Mouse (Mus musculus) induced T-regulatory cell, adult 2 months (primary cell): ENCODE measurements around the gene Olfml2b.

ENCODE experiments used
- DNase-seq: peaks from one replicate; pipeline ENCODE4 v3.0.0-alpha.2; 2012; ENCODE audit warnings: low read depth

Gene Olfml2b

DNA sequence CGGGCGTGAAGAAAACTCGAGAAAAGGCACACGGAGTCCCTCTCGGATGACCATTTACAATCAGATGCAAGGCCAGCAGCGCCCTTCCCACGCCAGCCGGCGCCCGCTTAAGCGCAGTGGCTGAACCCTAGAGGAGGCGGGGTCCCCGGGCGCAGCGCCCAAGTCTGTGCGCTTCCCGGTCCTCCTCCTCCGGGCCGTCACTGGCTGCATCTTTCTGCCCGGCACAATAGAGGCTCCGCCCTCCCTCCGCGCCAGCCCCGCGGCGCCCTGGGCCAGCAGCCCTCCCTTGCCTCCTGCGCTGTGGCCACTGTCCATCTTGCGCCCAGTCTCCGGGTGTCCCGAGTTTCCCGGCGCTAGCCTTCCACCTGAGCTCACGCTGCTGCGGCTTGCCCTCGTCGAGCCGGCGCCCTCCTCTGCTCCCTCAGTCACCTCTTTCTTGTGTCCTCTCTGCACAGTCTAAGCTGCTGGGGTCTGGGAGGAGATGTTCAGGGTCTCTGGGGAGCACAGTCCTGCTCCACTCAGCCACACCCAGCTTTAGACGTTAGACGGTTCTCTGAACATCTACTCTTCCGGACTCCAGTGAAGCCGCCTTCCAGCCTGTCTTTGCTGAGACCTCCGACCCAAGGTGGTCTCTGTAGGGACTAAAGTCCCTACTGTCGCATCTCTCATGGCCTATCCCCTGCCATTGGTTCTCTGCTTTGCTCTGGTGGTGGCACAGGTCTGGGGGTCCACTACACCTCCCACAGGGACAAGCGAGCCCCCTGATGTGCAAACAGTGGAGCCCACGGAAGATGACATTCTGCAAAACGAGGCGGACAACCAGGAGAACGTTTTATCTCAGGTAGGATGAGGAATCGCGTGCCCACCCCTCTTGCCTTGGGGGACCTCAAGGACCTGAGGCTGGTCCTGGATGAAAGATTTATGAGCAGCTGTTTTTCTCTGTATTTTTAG lies at the start of gene Olfml2b:
TSS of gene Olfml2b (plus strand) at position 278 of the 951 bp plus-strand sequence.
- DNase-seq, result peak; percentile 34

DNA sequence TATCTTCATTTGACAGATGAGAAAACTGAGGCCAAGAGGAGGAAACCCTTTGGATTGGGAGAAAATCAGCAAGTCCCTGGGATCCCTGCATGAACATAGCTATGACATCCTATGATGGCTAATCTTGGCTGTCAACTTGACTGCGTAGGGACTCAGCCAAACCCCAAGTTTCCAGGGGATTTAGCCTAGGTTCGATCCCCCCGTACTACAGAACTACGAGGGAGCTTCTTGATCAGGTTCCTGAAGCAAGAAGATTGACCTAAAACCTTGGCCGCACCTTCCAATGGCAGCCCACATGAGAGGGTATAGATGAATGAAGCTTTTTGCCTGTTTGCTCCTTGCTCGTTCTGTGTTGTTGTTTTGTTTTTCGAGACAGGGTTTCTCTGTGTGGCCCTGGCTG lies 49.8 kb upstream of the Olfml2b start:
- DNase-seq, result no peak

DNA sequence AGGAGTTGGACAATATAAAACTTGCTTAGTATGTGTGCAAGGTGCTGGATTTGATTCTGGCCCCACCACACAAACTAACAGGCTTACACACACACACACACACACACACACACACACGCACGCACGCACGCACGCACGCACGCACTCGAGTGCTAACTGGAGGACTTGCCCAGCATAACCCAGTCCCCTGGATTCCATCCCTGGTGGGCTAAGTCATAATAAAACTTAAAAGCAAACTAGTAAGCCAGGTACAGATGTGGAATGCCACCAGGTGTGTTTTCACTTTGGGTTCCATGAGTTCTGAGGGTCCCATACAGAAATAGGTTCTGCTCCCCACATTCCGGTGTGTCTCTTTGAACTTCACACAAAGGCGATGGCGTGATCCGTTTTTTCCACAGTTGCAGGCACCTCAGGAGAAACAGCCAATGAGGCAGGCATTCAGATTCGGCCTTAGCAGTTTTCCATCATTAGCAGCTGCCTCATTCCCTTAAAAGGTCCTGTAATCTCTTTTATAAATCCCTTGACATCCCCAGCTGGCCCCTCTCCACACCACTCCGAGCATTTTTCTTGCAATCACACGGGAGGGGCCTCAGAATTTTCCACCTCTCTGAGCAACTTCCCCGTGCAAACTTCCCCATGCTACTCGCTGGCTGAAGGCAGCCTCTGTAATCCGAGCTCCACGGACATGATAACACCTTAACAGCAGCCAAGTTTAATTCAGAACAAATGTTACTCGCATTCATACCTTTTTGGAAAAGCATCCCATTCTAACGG lies 38.9 kb upstream of the Olfml2b start:
- DNase-seq, result no peak

DNA sequence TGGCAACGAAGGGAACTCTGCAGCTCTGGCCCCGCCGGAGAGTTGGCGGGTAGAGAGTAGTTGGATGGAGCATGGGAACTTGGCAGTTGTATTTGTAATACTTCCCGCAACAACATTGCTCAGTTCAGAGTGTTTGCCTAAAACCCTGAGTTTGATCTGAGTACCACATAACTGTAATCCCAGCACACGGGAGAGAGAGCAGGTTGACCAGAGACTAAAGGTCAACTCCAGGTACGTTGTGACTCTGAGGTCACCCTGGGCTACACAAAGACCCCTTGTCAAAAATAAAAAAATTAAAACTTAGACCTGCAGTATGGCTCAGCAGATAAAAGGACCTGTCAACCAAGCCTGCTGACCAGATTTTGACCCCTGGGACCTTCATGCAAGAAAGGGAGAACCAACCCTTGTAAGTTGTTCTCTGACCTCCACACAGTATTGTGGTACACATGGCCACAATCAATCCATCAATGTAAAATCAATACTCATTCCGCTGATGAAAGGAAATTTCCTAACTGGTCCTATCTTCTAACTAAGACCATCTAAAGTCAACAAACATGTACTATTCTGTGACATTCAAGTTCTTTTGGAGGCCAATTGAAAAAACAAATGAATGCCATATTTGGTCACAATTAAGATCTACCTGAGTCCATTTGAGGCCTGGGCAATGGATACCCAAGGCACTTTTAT lies 37.0 kb upstream of the Olfml2b start:
- no peak for DNase-seq

DNA sequence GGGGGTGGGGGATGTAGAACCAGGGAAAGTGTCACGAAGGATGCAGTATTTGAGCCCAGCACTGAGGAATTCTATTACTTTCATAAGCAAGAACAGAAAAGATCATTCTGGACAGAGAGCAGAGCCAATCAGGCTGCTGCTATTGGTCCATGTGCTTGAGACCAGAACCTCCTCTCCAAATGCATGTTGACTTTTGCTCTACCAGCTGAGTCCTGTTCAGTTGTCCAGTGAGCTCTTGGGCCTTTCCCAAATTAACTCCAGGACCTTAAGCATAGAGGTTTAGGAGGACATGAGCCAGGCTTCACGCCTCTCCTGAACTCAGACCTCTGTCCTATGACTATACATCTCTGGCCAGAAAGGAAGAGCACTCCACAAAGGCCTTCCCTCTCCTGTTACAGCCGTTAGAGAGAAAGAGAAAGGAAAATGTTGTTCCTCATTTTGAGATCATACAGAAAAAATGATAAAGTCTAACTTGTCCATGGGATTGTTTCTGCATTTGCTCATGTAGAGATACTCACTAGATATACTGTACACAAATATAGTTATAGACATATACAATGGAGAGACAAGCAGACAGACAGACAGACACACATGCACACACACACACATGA lies 35.8 kb upstream of the Olfml2b start:
- no peak for DNase-seq

DNA sequence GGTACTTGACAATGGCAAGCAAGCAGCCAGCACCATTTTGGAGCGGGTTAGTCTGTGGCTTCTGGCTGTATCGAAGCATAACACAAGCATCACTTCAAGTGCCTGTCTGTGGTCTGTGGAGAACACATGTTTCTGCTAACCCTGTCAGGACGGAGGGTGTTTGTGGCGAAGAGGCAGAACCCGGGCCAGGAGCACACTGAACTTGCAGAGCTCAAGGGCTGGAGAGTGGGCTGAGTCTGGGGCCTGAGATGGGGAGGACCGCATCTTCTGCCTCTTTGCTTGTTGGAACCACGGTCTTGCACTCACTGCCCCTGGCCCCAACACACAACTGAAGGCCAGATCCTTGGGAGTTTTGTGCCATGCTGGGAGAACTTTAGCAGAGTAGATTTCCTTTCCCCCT lies 34.5 kb upstream of the Olfml2b start:
- DNase-seq, result no peak

DNA sequence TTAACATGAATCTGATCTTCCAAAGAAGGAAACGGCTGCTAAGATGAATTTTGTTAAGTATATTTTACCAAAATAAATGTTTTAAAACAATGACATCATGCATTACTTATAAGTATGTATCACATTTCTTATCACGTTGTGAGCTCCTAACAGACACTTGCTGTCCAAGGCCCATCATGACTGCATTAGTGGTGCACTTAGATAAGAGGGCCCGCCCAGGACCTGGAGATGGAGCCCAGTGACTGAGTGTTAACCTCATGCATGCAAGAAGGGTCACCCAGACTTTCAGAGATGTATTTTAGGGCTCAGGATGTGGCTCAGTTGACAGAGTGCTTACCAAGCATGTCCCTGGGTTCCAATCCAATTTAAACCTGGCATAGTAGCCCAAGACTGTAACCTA lies 34.0 kb upstream of the Olfml2b start:
- no peak for DNase-seq

DNA sequence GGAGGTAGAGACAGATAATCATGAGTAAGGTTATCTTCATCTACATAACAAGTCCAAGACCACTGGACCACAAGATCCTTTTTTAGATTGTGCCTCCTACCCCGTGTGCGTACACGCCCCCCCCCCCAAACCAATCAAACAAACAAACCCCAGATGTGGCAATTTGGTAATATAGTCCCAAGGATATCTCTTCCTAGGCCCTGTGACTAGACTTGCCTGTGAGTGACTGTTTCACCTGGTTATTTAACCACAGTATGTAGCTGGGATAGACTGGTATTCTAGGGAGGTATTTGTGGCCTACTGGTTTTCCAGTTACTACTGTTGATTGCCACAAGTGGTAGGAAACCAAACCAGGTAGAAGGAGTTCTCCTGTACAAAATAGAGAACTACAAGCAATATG lies 33.6 kb upstream of the Olfml2b start:
- DNase-seq, result no peak

DNA sequence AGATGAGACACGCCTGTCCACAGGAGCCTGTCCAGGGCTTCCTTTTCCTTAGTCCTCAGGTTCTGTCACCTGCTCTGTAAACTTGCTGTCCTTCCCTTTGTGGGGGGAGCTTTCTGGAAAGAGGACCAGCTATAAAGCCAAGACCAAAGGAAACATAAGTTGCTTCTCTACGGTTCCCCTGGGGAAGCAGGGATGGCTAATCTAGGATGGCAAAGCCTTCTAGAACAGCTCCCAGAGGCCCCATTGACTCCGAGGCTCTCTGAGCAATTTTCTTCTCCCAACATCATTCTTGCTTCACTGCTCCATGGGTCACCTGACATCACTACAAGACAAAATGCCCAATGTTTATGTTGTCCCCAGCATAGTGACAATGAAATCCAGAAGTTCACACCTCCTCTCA lies 32.7 kb upstream of the Olfml2b start:
- no peak for DNase-seq

DNA sequence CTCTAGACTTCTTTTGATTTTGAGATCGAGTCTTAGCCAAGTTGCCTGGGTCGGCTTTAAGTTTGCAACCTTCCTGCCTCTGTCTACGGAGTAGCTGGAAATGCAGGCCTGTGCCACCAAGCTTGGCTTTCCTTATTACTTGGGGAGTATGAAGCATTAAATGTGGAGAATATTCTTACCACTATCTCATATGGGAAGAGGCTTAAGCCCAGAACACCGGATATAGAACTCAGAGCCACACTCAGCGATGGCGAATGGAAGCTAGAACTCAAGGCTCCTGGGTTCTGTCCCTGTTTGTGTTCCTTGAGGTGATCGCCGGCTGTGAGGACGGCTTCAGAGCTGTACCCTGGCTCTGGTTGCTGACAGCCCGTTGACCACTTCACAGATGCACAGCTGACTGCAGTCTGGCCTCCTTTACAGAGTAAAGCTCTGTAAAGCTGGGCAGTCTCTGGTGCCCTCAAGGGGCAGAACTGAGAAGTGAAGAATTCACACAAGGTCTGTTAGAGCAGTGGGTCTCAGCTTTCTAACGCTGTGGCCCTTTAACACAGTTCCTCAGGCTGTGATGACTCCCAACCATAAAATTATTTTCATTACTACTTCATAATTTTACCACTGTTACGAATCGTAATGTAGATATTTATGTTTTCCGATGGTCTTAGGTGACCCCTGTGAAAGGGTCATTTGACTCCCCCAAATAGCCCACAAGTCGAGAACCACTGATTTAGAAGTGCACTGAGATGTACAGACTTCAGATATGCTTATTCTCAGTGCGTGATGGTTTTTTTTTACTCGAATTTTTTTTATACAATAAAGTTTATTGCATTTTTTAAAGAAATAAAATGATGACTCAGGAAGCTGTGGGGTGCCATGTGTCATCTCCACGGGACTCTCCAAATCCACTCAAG lies 31.1 kb upstream of the Olfml2b start:
- no peak for DNase-seq

DNA sequence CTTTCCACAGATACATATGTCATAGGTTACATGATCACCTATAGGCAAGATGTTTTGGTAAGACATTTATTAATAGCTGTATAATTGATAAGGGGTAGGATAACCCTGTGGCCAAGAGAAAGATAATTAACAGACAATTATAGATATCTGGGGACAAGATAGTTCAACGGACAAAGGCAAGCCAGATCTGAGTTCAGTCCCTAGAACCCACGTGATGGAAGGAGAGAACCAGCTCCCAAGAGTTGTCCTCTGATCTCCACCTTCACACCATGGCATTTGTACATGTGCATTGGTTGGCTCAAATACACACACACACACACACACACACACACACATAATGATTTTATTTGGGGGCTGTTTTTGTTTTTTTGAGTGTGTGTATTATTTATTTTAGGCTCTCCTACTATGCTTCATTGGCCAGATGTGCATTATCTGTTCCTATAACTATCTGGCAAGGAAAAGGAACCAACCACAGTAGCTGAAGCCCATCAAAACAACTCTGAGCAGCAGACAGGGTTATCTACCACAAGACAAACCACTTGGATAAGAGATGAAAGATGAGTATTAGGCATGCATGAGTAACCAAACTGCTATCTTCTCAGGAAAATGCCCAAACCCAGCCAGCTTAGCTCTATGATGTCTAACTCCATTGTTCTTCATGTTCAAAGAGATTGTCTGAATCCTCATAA lies 24.5 kb upstream of the Olfml2b start:
- no peak for DNase-seq

DNA sequence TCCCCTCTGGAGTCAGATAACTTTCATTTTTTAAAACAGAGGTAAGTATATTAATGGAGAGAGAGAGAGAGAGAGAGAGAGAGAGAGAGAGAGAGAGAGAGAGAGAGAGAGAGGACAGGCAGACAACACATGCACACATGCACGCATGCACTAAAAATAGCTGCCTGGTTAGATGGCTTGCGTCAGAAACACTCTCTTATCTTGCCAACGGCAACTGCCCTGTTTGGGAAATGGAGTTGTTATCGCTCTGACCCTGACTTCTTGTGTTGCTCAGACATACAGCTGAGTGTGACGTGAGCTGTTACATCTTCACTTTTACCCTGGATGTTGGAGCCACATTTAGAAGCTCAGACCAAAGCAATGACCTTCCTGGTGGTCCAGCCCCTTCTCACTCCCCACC lies 21.4 kb upstream of the Olfml2b start:
- no peak for DNase-seq

DNA sequence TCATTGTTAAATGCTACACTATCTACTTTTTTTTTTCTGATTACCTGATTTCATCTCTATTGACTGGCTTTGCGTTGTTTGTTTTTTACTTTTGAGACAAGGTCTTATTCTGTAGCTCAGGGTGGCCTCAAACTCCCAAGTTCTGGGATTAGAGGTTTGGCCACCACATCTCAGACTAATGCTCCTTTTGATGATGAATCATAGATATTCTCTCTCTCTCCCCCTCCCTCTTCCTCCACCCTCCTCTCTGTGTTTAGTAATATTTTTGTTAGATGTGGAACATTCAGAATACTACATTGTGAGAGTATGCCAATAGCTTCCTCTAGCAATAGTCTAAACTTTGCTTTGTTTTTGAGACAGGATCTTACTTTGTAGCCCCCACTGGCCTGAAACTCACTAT lies 20.9 kb upstream of the Olfml2b start:
- no peak for DNase-seq

DNA sequence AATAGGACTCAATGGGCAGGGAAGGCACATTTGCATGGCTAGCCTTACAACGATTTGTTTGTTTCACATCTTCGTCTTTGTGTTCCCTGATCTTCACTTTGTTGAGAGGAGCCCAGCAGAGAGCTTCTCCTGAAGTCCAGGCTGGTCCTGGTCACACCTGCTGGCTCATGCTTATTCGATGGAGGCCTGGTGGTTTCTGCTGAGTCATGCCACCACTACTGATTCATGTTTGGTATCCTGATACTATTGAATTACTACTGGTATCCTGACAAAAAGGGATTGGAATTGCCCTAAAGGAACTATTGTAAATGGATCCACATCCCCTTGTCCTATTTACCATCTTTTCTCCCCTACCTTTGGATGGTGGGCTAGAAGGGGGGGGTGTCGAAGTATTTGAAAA lies 13.8 kb upstream of the Olfml2b start:
- DNase-seq, result no peak

DNA sequence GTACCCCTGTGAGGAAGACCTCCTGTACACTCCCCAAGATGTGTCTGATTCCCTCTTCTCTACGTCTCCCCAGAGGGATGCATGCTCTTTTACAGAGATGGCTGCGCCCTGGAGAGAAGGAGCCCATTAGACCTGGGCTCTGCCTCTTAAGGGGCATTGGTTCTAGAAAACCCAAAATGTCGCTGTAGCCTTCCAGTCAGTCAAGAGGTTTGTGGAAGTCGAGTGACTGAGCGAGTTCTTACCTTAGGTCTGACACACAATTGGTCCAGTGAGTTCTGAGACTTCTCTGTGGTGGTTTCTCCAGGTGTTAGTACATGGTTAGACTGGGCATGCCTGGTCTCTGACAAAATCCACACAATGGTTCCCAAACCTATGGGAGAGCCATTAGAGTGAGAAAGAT lies 12.8 kb upstream of the Olfml2b start:
- no peak for DNase-seq

DNA sequence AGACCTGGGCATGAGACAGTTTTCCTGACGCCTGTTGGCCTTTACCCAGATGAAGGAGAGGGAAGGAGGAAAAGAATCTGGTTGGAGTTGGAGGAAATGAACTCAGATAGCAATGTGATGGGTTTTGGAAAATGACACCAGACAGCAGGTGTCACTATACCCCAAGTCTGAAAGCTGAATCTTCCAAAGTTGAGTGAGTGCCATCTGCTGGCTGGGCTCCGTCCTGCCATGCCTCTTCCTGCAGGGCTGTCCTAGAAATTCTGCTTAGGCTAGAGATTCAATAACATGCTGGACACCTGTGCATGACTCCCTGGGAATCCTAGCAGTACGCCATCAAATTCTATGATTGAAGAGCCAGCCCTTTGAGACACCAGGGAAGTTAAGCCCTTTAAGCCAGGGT lies 11.9 kb upstream of the Olfml2b start:
- peak; percentile 79 for DNase-seq

DNA sequence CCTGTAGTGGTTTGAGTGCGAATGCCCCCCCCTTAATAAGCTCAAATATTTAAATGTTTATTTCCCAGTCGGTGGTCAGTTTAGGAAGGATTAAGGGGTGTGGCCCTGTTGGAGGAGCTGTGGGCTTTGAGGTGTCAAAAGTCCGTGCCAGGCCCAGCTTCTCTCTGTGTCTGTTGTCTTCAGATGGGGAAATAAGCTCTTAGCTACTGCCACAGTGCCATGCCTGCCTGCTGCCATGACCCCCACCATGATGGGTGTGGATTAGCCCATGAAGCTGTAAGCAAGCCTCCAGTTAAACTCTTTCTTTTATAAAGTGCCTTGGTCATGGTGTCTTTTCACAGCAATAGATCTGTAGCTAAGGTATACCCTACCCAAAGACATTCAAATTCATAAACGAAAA lies 11.5 kb upstream of the Olfml2b start:
- peak; percentile 8 for DNase-seq

DNA sequence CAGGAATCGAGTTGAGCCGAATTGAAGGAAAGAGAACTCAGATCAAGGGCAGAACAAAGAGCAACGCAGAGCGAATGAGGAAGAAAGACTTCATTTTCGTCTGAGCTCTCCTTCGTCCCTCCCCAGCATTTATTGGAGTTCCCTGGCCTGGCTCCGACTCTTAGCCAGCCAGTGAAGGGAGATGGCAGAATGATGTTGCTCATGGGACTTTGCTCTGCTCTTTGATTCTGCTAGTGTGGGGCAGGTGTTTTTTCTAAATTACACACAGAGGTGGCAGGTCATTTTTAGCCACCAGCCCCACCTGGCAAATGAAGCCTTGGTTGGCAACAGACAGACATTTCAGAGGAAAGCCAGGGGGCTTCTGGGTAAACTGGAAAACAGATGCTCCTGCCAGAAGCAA lies 5.4 kb upstream of the Olfml2b start:
- DNase-seq, result no peak

DNA sequence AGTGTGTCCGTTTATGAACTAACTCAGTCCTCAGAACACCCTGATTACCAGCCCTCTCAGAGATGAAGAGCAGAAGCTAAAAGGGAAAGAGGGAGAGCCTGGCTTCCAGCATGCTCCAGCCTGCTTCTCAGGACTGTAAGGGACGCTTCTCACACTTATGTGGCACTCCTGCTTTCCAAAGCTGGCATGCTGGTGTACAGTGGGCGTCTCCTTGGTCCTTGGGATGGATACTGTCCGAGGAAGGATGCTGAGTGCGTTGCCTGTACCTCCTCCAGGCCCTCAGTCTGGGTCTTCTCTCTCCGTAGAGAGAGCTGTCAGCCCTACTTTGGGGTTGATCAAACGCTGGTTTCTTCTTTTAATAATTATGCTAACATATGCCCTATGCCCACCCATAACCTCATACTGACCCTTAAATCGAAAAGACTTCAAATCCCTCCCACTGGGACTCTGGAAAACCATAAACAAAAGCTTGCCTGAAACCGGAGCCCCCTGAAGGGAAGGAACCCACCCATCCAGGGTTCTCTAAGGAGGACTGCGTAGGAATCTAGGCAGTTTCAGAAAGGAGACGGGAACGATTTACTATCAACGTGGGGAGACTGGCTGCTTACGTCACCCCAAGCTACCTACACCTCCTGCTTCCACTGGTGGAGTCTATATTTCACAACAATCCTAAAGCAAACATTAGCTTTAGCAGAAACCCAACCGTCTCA lies 1.7 kb downstream of the Olfml2b start:
- no peak for DNase-seq
